Comparison of ENCODE assay signal across 8 mouse cellular contexts in genomic region chr11:107573847-107574246, GRCm38 (mm10). TPM values are rescaled to one million over a fixed set of nuclear protein-coding genes. Genes with fewer than 3 reads are reported as not detected.
A peak's percentile ranks its signal among the peaks of the same experiment; 100 is the strongest.
DNase-seq lines count a peak whose midpoint lies in the region; ATAC-seq and TF ChIP-seq lines count a peak whose summit lies in the region.

No protein-coding gene starts in this region.

- intact Hi-C loops in left cerebral cortex, postnatal 25 days (cut with DNase I): no loop called here

- H3K36me3 ChIP-seq in kidney, postnatal 0 days (ENCODE audit: insufficient read depth, low read length): peaks cover 22% of the 10 kb centered on the region; the same call in 1 of the 2 replicates

- H3K9ac ChIP-seq in kidney, postnatal 0 days (ENCODE audit: low read depth, low read length): 0 out of 2 replicates have a peak overlapping the region, but pooled peaks have one; percentile 10

- TF ChIP-seq CTCF in kidney, postnatal 0 days (IDR thresholded peaks at IDR 0.05; ENCODE audit: low read depth): no peak
- TF ChIP-seq CTCF in layer of hippocampus, adult 2 months (conservative IDR thresholded peaks at IDR 0.05): no peak

- peaks cover 32% of the 10 kb centered on the region for H3K4me1 ChIP-seq in kidney, postnatal 0 days (replicated peaks; ENCODE audit: insufficient read depth, low read length)

- H3K27ac ChIP-seq in kidney, postnatal 0 days: peak overlapping the region; percentile 67
- H3K27ac ChIP-seq in layer of hippocampus, adult 2 months: no peak overlapping the region

- 30% methylated on average over 6 of the region's 6 CpGs for WGBS in kidney, postnatal 0 days

- ATAC-seq in kidney, postnatal 0 days (replicated peaks; ENCODE audit: low FRiP score, low read depth): peak; percentile 60

- peak; percentile 44 for DNase-seq in ovary, adult 18-20 months (ENCODE audit: low spot score)
- DNase-seq in ovary, postnatal 10 days (ENCODE audit: low spot score): no peak
- peak; percentile 60 for DNase-seq in heart, adult 8-10 months (ENCODE audit: low spot score)
- peak; percentile 68 for DNase-seq in kidney, postnatal 0 days (ENCODE audit: low spot score)
- peak; percentile 23 for DNase-seq in ovary, postnatal 14 days (ENCODE audit: low spot score)
- no peak for DNase-seq in layer of hippocampus, adult 2 months (ENCODE audit: low spot score in 2 of 2)
- DNase-seq in cerebellum, adult 9-10 months: no peak
- no peak for DNase-seq in left cerebral cortex, postnatal 25 days (ENCODE audit: low spot score in 2 of 2)

- no peak overlapping the region for H3K4me2 ChIP-seq in kidney, postnatal 0 days (ENCODE audit: low read length)

- H3K27me3 ChIP-seq in kidney, postnatal 0 days (ENCODE audit: insufficient read depth, low read length): no peaks in the 10 kb centered on the region

- no peaks in the 10 kb centered on the region for H3K9me3 ChIP-seq in kidney, postnatal 0 days (replicated peaks; ENCODE audit: low read length)

- H3K4me3 ChIP-seq in kidney, postnatal 0 days (replicated peaks; ENCODE audit: low read depth, low read length): no peak overlapping the region
- H3K4me3 ChIP-seq in layer of hippocampus, adult 2 months: no peak overlapping the region

RNA-seq across cellular contexts. Expression of gene Helz, which starts 26.1 kb away (rescaled TPM):
- total RNA-seq in heart, adult 8-10 months (2022): 10 to 100 TPM; 25.1 to 29.3 (median 26.2) TPM
- 11.7 and 12.3 TPM in 2 replicates for polyA plus RNA-seq in kidney, postnatal 0 days (2015; fragmentation: Nextera tagmentation; extraction: Ambion mirVana)
- total RNA-seq in layer of hippocampus, adult 2 months (2021): 10 to 100 TPM; 44.9 to 51.5 TPM
- total RNA-seq in left cerebral cortex, postnatal 25 days (2021): 10 to 100 TPM; 46.0 to 47.7 TPM

Comparison
In these comparisons a context has a peak if more than half of its experiments do, and no peak if none do; other contexts are left out.
1. DNase-seq: peak in ovary, adult 18-20 months (single experiment), heart, adult 8-10 months (single experiment), kidney, postnatal 0 days (single experiment) and ovary, postnatal 14 days (single experiment); none in ovary, postnatal 10 days (single experiment), layer of hippocampus, adult 2 months (0 of 2), cerebellum, adult 9-10 months (single experiment) and left cerebral cortex, postnatal 25 days (0 of 2).